Mouse (Mus musculus): ENCODE measurements around the gene Erg. TPM values are rescaled to one million over a fixed set of nuclear protein-coding genes. Genes with fewer than 3 reads are reported as not detected.
A peak's percentile ranks its signal among the peaks of the same experiment; 100 is the strongest.

The Erg gene
- polyA plus RNA-seq, 1 experiment, result 17.6 TPM

- Histone ChIP-seq H3K4me1 (ENCODE audit: control insufficient read depth, insufficient read depth, low read length) (peaks cover 2% of the 10 kb centered on the region; the same call in 1 of the 2 replicates), H3K27ac (ENCODE audit: insufficient read depth, low read length) (peak overlapping the region; percentile 36; the same call in 1 of the 2 replicates), H3K4me3 (ENCODE audit: insufficient read depth, low read length) (no peak overlapping the region)
- TF ChIP-seq CTCF (IDR thresholded peaks at IDR 0.05; ENCODE audit: borderline replicate concordance, insufficient read depth, low read length), result no peak
- no peak for TF ChIP-seq POLR2A (IDR thresholded peaks at IDR 0.05; ENCODE audit: low read depth, low read length)
Measured at GRCm38 (mm10) chr16:95469262-95470139, 116.9 kb downstream of the Erg start.

GRCm38 (mm10) chr16:95467893-95468292 lies 118.5 kb downstream of the Erg start:
- TF ChIP-seq CTCF (IDR thresholded peaks at IDR 0.05; ENCODE audit: borderline replicate concordance, insufficient read depth, low read length), result no peak
- TF ChIP-seq POLR2A (IDR thresholded peaks at IDR 0.05; ENCODE audit: low read depth, low read length), result no peak
- Histone ChIP-seq H3K27ac (ENCODE audit: insufficient read depth, low read length) (no peak overlapping the region), H3K4me1 (ENCODE audit: control insufficient read depth, insufficient read depth, low read length) (peaks cover 5% of the 10 kb centered on the region; the same call in 1 of the 2 replicates), H3K4me3 (ENCODE audit: insufficient read depth, low read length) (no peak overlapping the region)

DNA sequence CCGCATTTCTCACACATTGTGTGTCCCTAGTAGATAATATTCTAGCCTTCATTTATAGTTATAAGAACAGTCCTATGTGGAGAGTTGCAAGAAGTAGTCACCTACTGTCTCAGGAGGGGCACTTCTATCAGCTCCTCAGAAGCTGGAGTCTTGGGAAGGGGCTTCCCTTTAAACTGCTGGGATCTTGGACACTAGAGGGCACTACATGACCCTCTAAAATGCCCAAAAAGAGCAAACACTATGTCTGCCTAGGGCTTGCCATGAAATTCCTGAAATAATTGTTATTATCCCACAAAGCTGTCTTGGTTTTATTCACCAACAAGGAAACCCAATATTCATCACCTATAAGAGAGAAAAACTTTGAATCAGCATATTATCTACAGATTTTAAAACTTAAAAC lies 119.8 kb downstream of the Erg start:
- no peak overlapping the region for H3K27ac ChIP-seq (ENCODE audit: insufficient read depth, low read length)
- H3K4me1 ChIP-seq (ENCODE audit: control insufficient read depth, insufficient read depth, low read length), result peaks cover 5% of the 10 kb centered on the region; the same call in 1 of the 2 replicates
- H3K4me3 ChIP-seq (ENCODE audit: insufficient read depth, low read length), result no peak overlapping the region
- TF ChIP-seq POLR2A (IDR thresholded peaks at IDR 0.05; ENCODE audit: low read depth, low read length), result no peak
- no peak for TF ChIP-seq CTCF (IDR thresholded peaks at IDR 0.05; ENCODE audit: borderline replicate concordance, insufficient read depth, low read length)

DNA sequence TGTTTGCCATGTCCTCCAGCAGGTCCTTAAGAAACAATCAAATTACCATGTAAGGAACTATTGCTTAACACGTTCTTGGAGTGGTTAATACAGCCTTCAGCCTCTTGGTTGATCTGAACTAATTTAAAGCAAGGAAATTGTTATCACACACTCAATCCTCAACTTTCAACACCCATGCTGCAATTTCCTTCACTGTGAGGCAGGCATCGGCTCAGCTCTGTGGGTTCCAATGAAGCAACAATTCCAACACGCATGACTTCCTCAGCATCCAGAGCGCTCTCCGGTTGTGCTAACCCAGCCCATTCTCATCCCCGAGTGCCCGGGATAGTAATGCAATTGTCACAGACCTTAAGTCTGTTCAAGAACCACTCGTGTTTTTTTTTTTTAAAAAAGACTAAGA lies 121.8 kb downstream of the Erg start:
- H3K4me1 ChIP-seq (ENCODE audit: control insufficient read depth, insufficient read depth, low read length), result 0 out of 2 replicates have a peak, but pooled peaks cover 2% of the 10 kb centered on the region
- no peak overlapping the region for H3K4me3 ChIP-seq (ENCODE audit: insufficient read depth, low read length)
- H3K27ac ChIP-seq (ENCODE audit: insufficient read depth, low read length), result no peak overlapping the region
- TF ChIP-seq POLR2A (IDR thresholded peaks at IDR 0.05; ENCODE audit: low read depth, low read length), result no peak
- TF ChIP-seq CTCF (IDR thresholded peaks at IDR 0.05; ENCODE audit: borderline replicate concordance, insufficient read depth, low read length), result no peak

- Histone ChIP-seq H3K4me1 (ENCODE audit: control insufficient read depth, insufficient read depth, low read length) (0 out of 2 replicates have a peak, but pooled peaks cover 2% of the 10 kb centered on the region), H3K4me3 (ENCODE audit: insufficient read depth, low read length) (no peak overlapping the region), H3K27ac (ENCODE audit: insufficient read depth, low read length) (no peak overlapping the region)
- TF ChIP-seq CTCF (IDR thresholded peaks at IDR 0.05; ENCODE audit: borderline replicate concordance, insufficient read depth, low read length) (no peak), POLR2A (IDR thresholded peaks at IDR 0.05; ENCODE audit: low read depth, low read length) (no peak)
Measured at GRCm38 (mm10) chr16:95463796-95464195, 122.6 kb downstream of the Erg start.

GRCm38 (mm10) chr16:95461941-95462340 lies 124.5 kb downstream of the Erg start:
- Histone ChIP-seq H3K27ac (ENCODE audit: insufficient read depth, low read length) (no peak overlapping the region), H3K4me1 (ENCODE audit: control insufficient read depth, insufficient read depth, low read length) (0 out of 2 replicates have a peak, but pooled peaks cover 2% of the 10 kb centered on the region), H3K4me3 (ENCODE audit: insufficient read depth, low read length) (no peak overlapping the region)
- TF ChIP-seq CTCF (IDR thresholded peaks at IDR 0.05; ENCODE audit: borderline replicate concordance, insufficient read depth, low read length), result no peak
- TF ChIP-seq POLR2A (IDR thresholded peaks at IDR 0.05; ENCODE audit: low read depth, low read length), result no peak

DNA sequence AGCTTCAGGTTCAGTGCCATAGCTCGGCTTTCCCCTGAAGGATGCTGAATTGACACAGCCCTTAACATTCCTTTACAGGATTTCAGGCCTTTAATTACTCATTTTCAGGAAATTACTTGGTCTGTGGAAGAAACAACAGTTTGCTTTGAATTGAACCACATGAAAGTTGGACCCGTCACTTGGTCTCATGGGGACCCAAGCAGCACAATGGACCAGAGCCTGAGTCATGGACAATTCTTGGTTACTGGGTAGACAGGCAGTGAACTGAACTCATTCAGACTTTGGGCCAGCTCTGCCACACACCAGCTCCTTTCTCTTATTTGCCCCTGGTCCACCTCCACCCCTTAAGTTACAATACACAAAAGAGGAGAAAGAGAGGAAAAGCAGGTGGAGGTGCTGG lies 126.1 kb downstream of the Erg start:
- Histone ChIP-seq H3K4me3 (ENCODE audit: insufficient read depth, low read length) (no peak overlapping the region), H3K27ac (ENCODE audit: insufficient read depth, low read length) (no peak overlapping the region), H3K4me1 (ENCODE audit: control insufficient read depth, insufficient read depth, low read length) (0 out of 2 replicates have a peak, but pooled peaks cover 2% of the 10 kb centered on the region)
- TF ChIP-seq CTCF (IDR thresholded peaks at IDR 0.05; ENCODE audit: borderline replicate concordance, insufficient read depth, low read length), result no peak

- no peak overlapping the region for H3K4me3 ChIP-seq (ENCODE audit: insufficient read depth, low read length)
- no peak overlapping the region for H3K27ac ChIP-seq (ENCODE audit: insufficient read depth, low read length)
- TF ChIP-seq POLR2A (IDR thresholded peaks at IDR 0.05; ENCODE audit: low read depth, low read length), result no peak
- TF ChIP-seq CTCF (IDR thresholded peaks at IDR 0.05; ENCODE audit: borderline replicate concordance, insufficient read depth, low read length), result no peak
- H3K4me1 ChIP-seq (ENCODE audit: control insufficient read depth, insufficient read depth, low read length), result 0 out of 2 replicates have a peak, but pooled peaks cover 2% of the 10 kb centered on the region
Measured at GRCm38 (mm10) chr16:95459325-95459691, 127.1 kb downstream of the Erg start.

GRCm38 (mm10) chr16:95458590-95459324 lies 127.6 kb downstream of the Erg start:
- no peak for TF ChIP-seq POLR2A (IDR thresholded peaks at IDR 0.05; ENCODE audit: low read depth, low read length)
- TF ChIP-seq CTCF (IDR thresholded peaks at IDR 0.05; ENCODE audit: borderline replicate concordance, insufficient read depth, low read length), result no peak
- H3K4me3 ChIP-seq (ENCODE audit: insufficient read depth, low read length), result no peak overlapping the region
- H3K4me1 ChIP-seq (ENCODE audit: control insufficient read depth, insufficient read depth, low read length), result 0 out of 2 replicates have a peak, but pooled peaks cover 2% of the 10 kb centered on the region
- no peak overlapping the region for H3K27ac ChIP-seq (ENCODE audit: insufficient read depth, low read length)
